Mouse (Mus musculus) retina, adult 2 months (tissue): Measurements from ENCODE around the gene Ano5.

Experiments
- DNase-seq: peaks from one replicate; pipeline ENCODE4 v3.0.0-alpha.2; 2012; ENCODE audit warnings: low read depth, low spot score

Gene Ano5

GRCm38 (mm10) chr7:51628349-51628748 lies 117.5 kb downstream of the Ano5 start:
- DNase-seq = no peak

DNA sequence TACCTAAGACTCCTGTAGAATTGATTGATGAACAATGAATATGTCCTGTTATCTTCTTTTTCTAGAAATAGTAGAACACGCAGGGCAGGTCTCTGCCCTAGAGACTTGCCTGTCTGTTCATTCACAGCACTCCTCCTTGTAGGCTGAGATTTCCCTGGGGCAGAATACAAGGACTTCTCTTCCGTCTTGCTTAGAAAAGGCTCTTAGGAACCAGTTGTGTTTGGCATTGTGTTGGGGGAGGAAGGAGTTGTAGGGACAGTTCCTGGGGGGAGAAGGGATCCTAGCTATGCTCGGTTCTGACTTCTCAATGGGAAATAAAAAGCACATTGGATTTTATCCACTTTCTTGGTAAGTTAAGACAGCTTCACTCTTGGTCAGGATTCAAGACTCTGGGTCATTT lies 118.4 kb downstream of the Ano5 start:
- no peak for DNase-seq

DNA sequence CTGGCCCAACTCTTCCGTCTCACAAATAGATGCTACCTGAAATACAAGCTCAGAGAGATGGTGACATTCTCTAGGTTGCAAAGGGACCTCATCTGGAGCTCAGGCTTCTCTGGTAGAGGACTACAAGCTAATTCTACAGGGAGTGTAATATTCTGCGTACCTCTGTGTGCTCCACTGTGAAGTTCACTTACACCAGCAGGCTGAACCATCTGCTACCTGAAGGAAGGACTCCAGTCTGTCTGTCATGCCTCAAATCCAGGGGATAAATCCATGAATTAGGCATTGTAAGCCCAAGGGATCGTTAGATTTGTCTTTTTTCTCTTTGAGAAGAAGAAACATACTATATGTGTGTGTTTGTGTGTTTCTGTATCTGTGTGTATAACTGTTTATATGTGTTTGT lies 120.3 kb downstream of the Ano5 start:
- DNase-seq = no peak

- no peak for DNase-seq
These were observed 121.9 kb downstream of the Ano5 start for GRCm38 (mm10) chr7:51632543-51633229.

DNA sequence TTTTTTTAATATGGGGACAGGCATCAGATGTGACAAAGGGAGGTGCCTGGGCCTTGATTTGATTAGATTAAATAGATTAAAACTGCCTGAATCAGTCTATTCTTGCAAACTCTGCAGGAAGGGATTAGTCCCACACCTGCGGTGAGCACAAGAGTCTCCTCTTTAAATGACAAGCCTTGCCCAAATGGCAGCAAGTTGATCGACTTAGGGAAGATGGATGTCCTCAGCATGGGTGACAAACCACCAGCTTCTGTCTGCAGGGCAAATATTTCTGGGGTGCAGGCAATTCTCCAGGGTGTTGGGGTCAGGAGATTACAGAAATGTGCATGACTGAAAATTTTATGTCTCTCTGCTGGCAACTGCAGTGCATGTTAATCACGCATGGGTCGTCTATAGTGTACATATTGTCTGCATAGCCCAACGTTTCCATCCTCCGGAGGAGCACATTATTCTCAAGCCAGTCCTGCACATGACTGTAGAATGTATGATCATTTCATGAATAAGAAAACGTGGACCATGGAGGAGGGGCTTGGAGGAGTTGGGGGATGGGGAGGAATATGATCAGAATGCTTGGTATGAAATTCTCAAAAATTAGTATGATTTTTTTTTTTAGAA lies 122.5 kb downstream of the Ano5 start:
- no peak for DNase-seq
